Mouse (Mus musculus) liver, embryonic 11.5 days (tissue): ENCODE results near the gene Nrn1l. TPM values are rescaled to one million over a fixed set of nuclear protein-coding genes. Genes with fewer than 3 reads are reported as not detected.

ENCODE experiments used
- polyA plus RNA-seq: library from polyadenylated mRNA; unstranded; fragments of >200 nt; fragmentation: Nextera tagmentation; extraction: Ambion mirVana; gene quantifications from 2 replicates; pipeline ENCODE4 v1.2.1, GENCODE M21; 2014

Nrn1l gene
- polyA plus RNA-seq, 1 experiment from 2014 or later = not detected

Other genes with a start within 250 kb of the Nrn1l start
- 0.82 and 0.90 TPM in 2 replicates for gene Carmil2, start 207.3 kb upstream of the Nrn1l start, polyA plus RNA-seq
- 47.5 and 47.8 TPM in 2 replicates for gene Acd, start 192.5 kb upstream of the Nrn1l start, polyA plus RNA-seq
- gene Pard6a, start 192.4 kb upstream of the Nrn1l start, polyA plus RNA-seq = 12.8 and 18.2 TPM in 2 replicates
- 0.26 TPM in 1 of 2 replicates, not detected in the other for gene 4933405L10Rik, start 185.9 kb upstream of the Nrn1l start, polyA plus RNA-seq
- gene Enkd1, start 185.4 kb upstream of the Nrn1l start, polyA plus RNA-seq = 22.3 and 23.6 TPM in 2 replicates
- gene Gfod2, start 134.9 kb upstream of the Nrn1l start, polyA plus RNA-seq = 9.0 and 10.7 TPM in 2 replicates
- gene Ranbp10, start 66.2 kb upstream of the Nrn1l start, polyA plus RNA-seq = 20.2 and 22.0 TPM in 2 replicates
- gene Tsnaxip1, start 65.8 kb upstream of the Nrn1l start, polyA plus RNA-seq = 0.12 TPM in 1 of 2 replicates, not detected in the other
- gene Cenpt, start 40.3 kb upstream of the Nrn1l start, polyA plus RNA-seq = 37.0 and 37.5 TPM in 2 replicates
- gene Thap11, start 38.4 kb upstream of the Nrn1l start, polyA plus RNA-seq = 62.0 and 66.5 TPM in 2 replicates
- 304 and 312 TPM in 2 replicates for gene Nutf2, start 33.0 kb upstream of the Nrn1l start, polyA plus RNA-seq
- gene Edc4, start 12.7 kb upstream of the Nrn1l start, polyA plus RNA-seq = 43.7 and 47.5 TPM in 2 replicates
- 21.4 and 22.8 TPM in 2 replicates for gene Pskh1, start 6.9 kb downstream of the Nrn1l start, polyA plus RNA-seq
- 1.9 and 3.0 TPM in 2 replicates for gene Ctrl, start 40.3 kb downstream of the Nrn1l start, polyA plus RNA-seq
- gene Psmb10, start 44.9 kb downstream of the Nrn1l start, polyA plus RNA-seq = 142 and 160 TPM in 2 replicates
- 32.1 and 32.7 TPM in 2 replicates for gene Lcat, start 49.8 kb downstream of the Nrn1l start, polyA plus RNA-seq
- 25.6 and 25.8 TPM in 2 replicates for gene Slc12a4, start 72.5 kb downstream of the Nrn1l start, polyA plus RNA-seq
- gene Dpep3, start 85.9 kb downstream of the Nrn1l start, polyA plus RNA-seq = not detected in 2 replicates
- 24.0 and 25.0 TPM in 2 replicates for gene Dus2, start 97.8 kb downstream of the Nrn1l start, polyA plus RNA-seq
- not detected in 2 replicates for gene Dpep2nb, start 112.4 kb downstream of the Nrn1l start, polyA plus RNA-seq
- 22.3 and 22.5 TPM in 2 replicates for gene Ddx28, start 118.3 kb downstream of the Nrn1l start, polyA plus RNA-seq
- gene Nfatc3, start 165.3 kb downstream of the Nrn1l start, polyA plus RNA-seq = 5.3 and 6.2 TPM in 2 replicates
- gene Esrp2, start 243.4 kb downstream of the Nrn1l start, polyA plus RNA-seq = 11.6 and 12.7 TPM in 2 replicates